10 mouse cellular contexts compared by ENCODE assay signal in genomic region chr3:108405536-108406305, GRCm38 (mm10). TPM values are rescaled to one million over a fixed set of nuclear protein-coding genes. Genes with fewer than 3 reads are reported as not detected.
DNase-seq lines count a peak whose midpoint lies in the region; ATAC-seq and TF ChIP-seq lines count a peak whose summit lies in the region.
"Had no signal": no experiment of that assay in that cellular context is flagged by ENCODE, and none has a peak within 500 bp of the region (broad histone marks: within the 10 kb centered on the region; RNA-seq: fewer than 3 reads in every experiment).

No protein-coding gene starts in this region.

- intact Hi-C loops in heart, postnatal 10 days (cut with DNase I): no loop called here

- 0 out of 2 replicates have a peak, but pooled peaks cover 8% of the 10 kb centered on the region for H3K36me3 ChIP-seq in embryonic facial prominence, embryonic 15.5 days

- peak overlapping the region; percentile 6; the same call in 1 of the 2 replicates for H3K27ac ChIP-seq in embryonic facial prominence, embryonic 15.5 days (replicated peaks)
- H3K27ac ChIP-seq in layer of hippocampus, adult 2 months: peak overlapping the region; percentile 88
- H3K27ac ChIP-seq in olfactory bulb, adult 2 months (ENCODE audit: insufficient read depth, low read depth, low read length): peak overlapping the region; percentile 68

- peak; percentile 59 to 77 for DNase-seq in left cerebral cortex, adult 18-20 months (ENCODE audit: low spot score in 2 of 2)
- DNase-seq in left cerebral cortex, adult 11 months (ENCODE audit: low spot score): no peak
- DNase-seq in layer of hippocampus, adult 2 months (ENCODE audit: low spot score in 2 of 2): peak; percentile 67 to 82
- DNase-seq in heart, postnatal 10 days: no peak

- ATAC-seq in embryonic facial prominence, embryonic 15.5 days (ENCODE audit: insufficient number of reproducible peaks, low FRiP score, low TSS enrichment, low read depth): no peak
- ATAC-seq in inflammation-experienced regulatory T-cells, adult 6 months: no peak

- no peaks in the 10 kb centered on the region for H3K27me3 ChIP-seq in embryonic facial prominence, embryonic 15.5 days

- no peak overlapping the region for H3K9ac ChIP-seq in embryonic facial prominence, embryonic 15.5 days

- no peak for TF ChIP-seq POLR2A in olfactory bulb, adult 2 months (IDR thresholded peaks at IDR 0.05; ENCODE audit: insufficient read depth, low read depth, low read length)

- H3K4me2 ChIP-seq in embryonic facial prominence, embryonic 15.5 days (replicated peaks): no peak overlapping the region

- peaks cover 38% of the 10 kb centered on the region for H3K4me1 ChIP-seq in embryonic facial prominence, embryonic 15.5 days
- H3K4me1 ChIP-seq in olfactory bulb, adult 2 months (ENCODE audit: control insufficient read depth, insufficient read depth, low read length): peaks cover 60% of the 10 kb centered on the region

- TF ChIP-seq CTCF in layer of hippocampus, adult 2 months (conservative IDR thresholded peaks at IDR 0.05): no peak
- TF ChIP-seq CTCF in olfactory bulb, adult 2 months (IDR thresholded peaks at IDR 0.05; ENCODE audit: insufficient read depth, low read depth, low read length): no peak

- H3K4me3 ChIP-seq in embryonic facial prominence, embryonic 15.5 days (replicated peaks): no peak overlapping the region
- no peak overlapping the region; the same call in 1 of the 2 replicates for H3K4me3 ChIP-seq in layer of hippocampus, adult 2 months
- H3K4me3 ChIP-seq in olfactory bulb, adult 2 months (ENCODE audit: insufficient read depth, low read depth, low read length): no peak overlapping the region

- no peaks in the 10 kb centered on the region for H3K9me3 ChIP-seq in embryonic facial prominence, embryonic 15.5 days (replicated peaks)

- WGBS in embryonic facial prominence, embryonic 15.5 days: 38% methylated on average over 14 of the region's 14 CpGs
- WGBS in olfactory bulb, adult 2 months: 28% methylated on average over 14 of the region's 14 CpGs

RNA-seq across cellular contexts. Expression of gene Celsr2, which starts 9.6 kb away (rescaled TPM):
- 100 to 1,000 TPM; 148 to 155 TPM for total RNA-seq in left cerebral cortex, adult 18-20 months (2021)
- 20.1 and 20.7 TPM in 2 replicates for polyA plus RNA-seq in embryonic facial prominence, embryonic 15.5 days (2015; fragmentation: Nextera tagmentation; extraction: Ambion mirVana)
- total RNA-seq in layer of hippocampus, adult 2 months (2021): 100 to 1,000 TPM; 185 to 201 TPM
- not detected in 2 replicates for polyA plus RNA-seq in olfactory bulb, adult 2 months (2012; ENCODE audit: insufficient read depth, insufficient read length, low replicate concordance, missing spikeins)
- polyA plus RNA-seq in inflammation-experienced regulatory T-cells, adult 6 months (2017; shearing (Covaris generic)): under 1 TPM; 0.35 to 0.52 (median 0.37) TPM
- 1 to 10 TPM; 7.4 to 7.6 TPM for total RNA-seq in heart, postnatal 10 days (2021)

RNA-seq across cellular contexts. Expression of gene Psrc1, which starts 22.1 kb away (rescaled TPM):
- 10 to 100 TPM; 17.8 to 18.1 TPM for total RNA-seq in left cerebral cortex, adult 18-20 months (2021)
- 41.7 TPM in 2 replicates for polyA plus RNA-seq in embryonic facial prominence, embryonic 15.5 days (2015; fragmentation: Nextera tagmentation; extraction: Ambion mirVana)
- total RNA-seq in layer of hippocampus, adult 2 months (2021): 10 to 100 TPM; 17.5 to 22.2 TPM
- not detected in 2 replicates for polyA plus RNA-seq in olfactory bulb, adult 2 months (2012; ENCODE audit: insufficient read depth, insufficient read length, low replicate concordance, missing spikeins)
- polyA plus RNA-seq in inflammation-experienced regulatory T-cells, adult 6 months (2017; shearing (Covaris generic)): 10 to 100 TPM in 1 of 3 experiments, 1 to 10 TPM in 2; 1.2 to 17.5 (median 4.1) TPM
- total RNA-seq in heart, postnatal 10 days (2021): 1 to 10 TPM; 2.9 to 4.1 TPM
- total RNA-seq: liver, adult 2 months had no signal

RNA-seq across cellular contexts. Expression of gene Sars, which starts 39.3 kb away (rescaled TPM):
- total RNA-seq in left cerebral cortex, adult 18-20 months (2021): 100 to 1,000 TPM; 244 to 258 TPM
- polyA plus RNA-seq in embryonic facial prominence, embryonic 15.5 days (2015; fragmentation: Nextera tagmentation; extraction: Ambion mirVana): 117 and 120 TPM in 2 replicates
- 100 to 1,000 TPM; 198 to 213 TPM for total RNA-seq in layer of hippocampus, adult 2 months (2021)
- 343 TPM in 1 of 2 replicates, not detected in the other for polyA plus RNA-seq in olfactory bulb, adult 2 months (2012; ENCODE audit: insufficient read depth, insufficient read length, low replicate concordance, missing spikeins)
- polyA plus RNA-seq in inflammation-experienced regulatory T-cells, adult 6 months (2017; shearing (Covaris generic)): 100 to 1,000 TPM; 156 to 182 (median 163) TPM
- 10 to 100 TPM; 97.1 to 97.8 TPM for total RNA-seq in heart, postnatal 10 days (2021)

RNA-seq across cellular contexts. Expression of gene Mybphl, which starts 41.0 kb away (rescaled TPM):
- total RNA-seq in left cerebral cortex, adult 18-20 months (2021): under 1 TPM; 0.26 to 0.49 TPM
- 0.12 TPM in 1 of 2 replicates, not detected in the other for polyA plus RNA-seq in embryonic facial prominence, embryonic 15.5 days (2015; fragmentation: Nextera tagmentation; extraction: Ambion mirVana)
- 1 to 10 TPM in 1 of 2 experiments, under 1 TPM in 1; 0.83 to 1.5 TPM for total RNA-seq in layer of hippocampus, adult 2 months (2021)
- not detected in 2 replicates for polyA plus RNA-seq in olfactory bulb, adult 2 months (2012; ENCODE audit: insufficient read depth, insufficient read length, low replicate concordance, missing spikeins)
- not detected for polyA plus RNA-seq in inflammation-experienced regulatory T-cells, adult 6 months (2017; shearing (Covaris generic))
- 10 to 100 TPM; 18.1 to 41.9 TPM for total RNA-seq in heart, postnatal 10 days (2021)
- total RNA-seq: common myeloid progenitor, adult 5-6 weeks; hematopoietic stem cell, adult 5-6 weeks; liver, adult 2 months had no signal
- polyA plus RNA-seq: liver, adult 2 months had no signal

Comparison
In these comparisons a context has a peak if more than half of its experiments do, and no peak if none do; other contexts are left out.
1. DNase-seq: peak in left cerebral cortex, adult 18-20 months (2 of 2) and layer of hippocampus, adult 2 months (2 of 2); none in left cerebral cortex, adult 11 months (single experiment) and heart, postnatal 10 days (0 of 2).
2. H3K27ac ChIP-seq: peak in every context shown above with its lines; median percentile 88 in layer of hippocampus, adult 2 months; 68 in olfactory bulb, adult 2 months; 6 in embryonic facial prominence, embryonic 15.5 days.
3. RNA of gene Celsr2, which starts 9.6 kb away (total RNA-seq): 185 to 201 TPM in layer of hippocampus, adult 2 months and 148 to 155 TPM in left cerebral cortex, adult 18-20 months; 7.4 to 7.6 TPM in heart, postnatal 10 days; every median in the first group is over 10 times any median in the second.